Mouse (Mus musculus) MEL (cell line): ENCODE data around the gene Dnaic2. TPM values are rescaled to one million over a fixed set of nuclear protein-coding genes. Genes with fewer than 3 reads are reported as not detected.

Experiments
- DNase-seq: peaks from one replicate; pipeline ENCODE4 v3.0.0; 2011; ENCODE audit warnings: low read depth, low spot score
- H3K27ac ChIP-seq: 2 replicates; pipeline ENCODE4 v1.5.1; 2012; ENCODE audit warnings: low read depth, mild to moderate bottlenecking, control low read depth, low read length, moderate library complexity; ENCODE audit not compliant: control insufficient read depth
- H3K27me3 ChIP-seq, 2 experiments: fragments of 150-350 bp in 1 of 2; sonication (generic) in 1 of 2; 2 replicates each; pipeline ENCODE4 v1.6.1; 2012; ENCODE audit warnings: low read length in 2 of 2, mild to moderate bottlenecking in 2 of 2, improper control_type of control experiment in 1 of 2, moderate library complexity in 1 of 2; ENCODE audit not compliant: insufficient read depth in 2 of 2, control insufficient read depth in 1 of 2
- H3K36me3 ChIP-seq, 2 experiments: 2 replicates each; pipeline ENCODE4 v1.6.1; 2012 to 2014; ENCODE audit warnings: low read length in 2 of 2, improper control_type of control experiment in 1 of 2, inconsistent platforms in 1 of 2, mild to moderate bottlenecking in 1 of 2; ENCODE audit not compliant: insufficient read depth in 2 of 2, control insufficient read depth in 1 of 2
- H3K4me1 ChIP-seq, 2 experiments: fragments of 150-350 bp in 1 of 2; sonication (generic) in 1 of 2; 2 replicates each; pipeline ENCODE4 v1.6.1; 2012; ENCODE audit warnings: low read length in 2 of 2, improper control_type of control experiment in 1 of 2, mild to moderate bottlenecking in 1 of 2; ENCODE audit not compliant: insufficient read depth in 2 of 2, control insufficient read depth in 1 of 2
- H3K4me3 ChIP-seq, 2 experiments: fragments of 150-350 bp in 1 of 2; sonication (generic) in 1 of 2; 2 replicates each; pipeline ENCODE4 v1.5.1; 2012; ENCODE audit warnings: low read depth in 2 of 2, low read length in 2 of 2, mild to moderate bottlenecking in 2 of 2, moderate library complexity in 2 of 2, control low read depth in 1 of 2, improper control_type of control experiment in 1 of 2; ENCODE audit not compliant: control insufficient read depth in 1 of 2, insufficient read depth in 1 of 2
- H3K79me2 ChIP-seq: 2 replicates; pipeline ENCODE4 v1.6.1; 2012; ENCODE audit warnings: mild to moderate bottlenecking, low read length, moderate library complexity; ENCODE audit not compliant: control insufficient read depth, poor library complexity, insufficient read depth
- H3K9ac ChIP-seq: 2 replicates; pipeline ENCODE4 v1.6.1; 2012; ENCODE audit warnings: low read depth, mild to moderate bottlenecking, control low read depth, low read length, moderate library complexity; ENCODE audit not compliant: control insufficient read depth, poor library complexity, severe bottlenecking
- H3K9me3 ChIP-seq: fragments of 150-350 bp; sonication (generic); replicated peaks from 2 replicates; pipeline ENCODE4 v1.6.1; 2012; ENCODE audit warnings: mild to moderate bottlenecking, low read length, improper control_type of control experiment, moderate library complexity; ENCODE audit not compliant: insufficient read depth
- BHLHE40 ChIP-seq: IDR thresholded peaks from 2 replicates; pipeline ENCODE4 v1.6.1; 2012; ENCODE audit warnings: low read depth, mild to moderate bottlenecking, inconsistent platforms, low read length, improper control_type of control experiment, borderline replicate concordance
- CHD2 ChIP-seq: IDR thresholded peaks from 2 replicates; pipeline ENCODE4 v1.6.1; 2011; ENCODE audit warnings: low read length, improper control_type of control experiment
- CTCF ChIP-seq, 3 experiments: IDR thresholded peaks in 2 of 3; conservative IDR thresholded peaks in 1 of 3; 2 replicates each; pipeline ENCODE4 v1.5.1; 2011 to 2012; ENCODE audit warnings: low read length in 3 of 3, low read depth in 2 of 3, mild to moderate bottlenecking in 2 of 3, improper control_type of control experiment in 1 of 3, inconsistent platforms in 1 of 3, mixed read lengths in 1 of 3, moderate library complexity in 1 of 3; ENCODE audit not compliant: control insufficient read depth in 1 of 3, insufficient read depth in 1 of 3, poor library complexity in 1 of 3, severe bottlenecking in 1 of 3
- ELF1 ChIP-seq: IDR thresholded peaks from 2 replicates; pipeline ENCODE4 v1.6.1; 2014; ENCODE audit warnings: low read depth, mild to moderate bottlenecking, inconsistent platforms, low read length, improper control_type of control experiment, moderate library complexity
- ETS1 ChIP-seq: IDR thresholded peaks from 2 replicates; pipeline ENCODE4 v1.6.1; 2012; ENCODE audit warnings: low read depth, mild to moderate bottlenecking, inconsistent platforms, low read length, improper control_type of control experiment, moderate library complexity
- GATA1 ChIP-seq: IDR thresholded peaks from 2 replicates; pipeline ENCODE4 v1.6.1; 2011; ENCODE audit warnings: low read depth, low read length, improper control_type of control experiment
- HCFC1 ChIP-seq: IDR thresholded peaks from 2 replicates; pipeline ENCODE4 v1.6.1; 2012; ENCODE audit warnings: low read depth, mild to moderate bottlenecking, inconsistent platforms, low read length, improper control_type of control experiment, moderate library complexity
- JUND ChIP-seq: IDR thresholded peaks from 2 replicates; pipeline ENCODE4 v1.6.1; 2011; ENCODE audit warnings: low read depth, mild to moderate bottlenecking, improper control_type of control experiment, low read length
- MAZ ChIP-seq: IDR thresholded peaks from 2 replicates; pipeline ENCODE4 v1.6.1; 2012; ENCODE audit warnings: low read depth, mild to moderate bottlenecking, inconsistent platforms, low read length, improper control_type of control experiment
- MEF2A ChIP-seq: IDR thresholded peaks from 2 replicates; pipeline ENCODE4 v1.6.1; 2014; ENCODE audit warnings: low read depth, mild to moderate bottlenecking, inconsistent platforms, low read length, improper control_type of control experiment; ENCODE audit not compliant: poor library complexity, insufficient replicate concordance, severe bottlenecking; ENCODE audit errors: extremely low read depth
- MYC ChIP-seq: IDR thresholded peaks from 2 replicates; pipeline ENCODE4 v1.6.1; 2011; ENCODE audit warnings: low read depth, mild to moderate bottlenecking, low read length, improper control_type of control experiment, moderate library complexity
- NELFE ChIP-seq: IDR thresholded peaks from 2 replicates; pipeline ENCODE4 v1.6.1; 2011; ENCODE audit warnings: low read depth, low read length, improper control_type of control experiment
- RAD21 ChIP-seq: IDR thresholded peaks from 2 replicates; pipeline ENCODE4 v1.6.1; 2011; ENCODE audit warnings: mild to moderate bottlenecking, low read depth, low read length, improper control_type of control experiment
- SMC3 ChIP-seq: IDR thresholded peaks from 2 replicates; pipeline ENCODE4 v1.6.1; 2011; ENCODE audit warnings: low read depth, low read length, improper control_type of control experiment
- TAL1 ChIP-seq: IDR thresholded peaks from 2 replicates; pipeline ENCODE4 v1.6.1; 2012; ENCODE audit warnings: mild to moderate bottlenecking, inconsistent platforms, low read length, moderate library complexity, mixed read lengths
- polyA plus RNA-seq, 2 experiments: library from polyadenylated mRNA; stranded (reverse) in 1 of 2; unstranded in 1 of 2; fragments of >175 nt in 1 of 2; fragments of >200 nt in 1 of 2; gene quantifications; 2 replicates each; pipeline versions ENCODE4 v1.2.1 to v1.2.4; 2012; ENCODE audit warnings: low replicate concordance in 2 of 2, low read depth in 1 of 2; ENCODE audit not compliant: insufficient read length in 2 of 2, insufficient read depth in 1 of 2, missing spikeins in 1 of 2
- total RNA-seq: library from RNA; depleted of rRNA; stranded (reverse); fragments of 300-350 nt; gene quantifications from 2 replicates; pipeline ENCODE4 v1.2.3, GENCODE M21; 2012

Gene Dnaic2
- total and polyA plus RNA-seq, 3 experiments, result not detected

GRCm38 (mm10) chr11:114702311-114702995, 24.8 kb upstream of the Dnaic2 start:
- Histone ChIP-seq H3K9me3 (no peaks in the 10 kb centered on the region), H3K27ac (no peak overlapping the region), H3K9ac (no peak overlapping the region), H3K4me1 (no peaks in the 10 kb centered on the region), H3K27me3 (no peaks in the 10 kb centered on the region), H3K79me2 (no peaks in the 10 kb centered on the region), H3K36me3 (no peaks in the 10 kb centered on the region; a peak in 1 of 4 replicates)
- no peak for DNase-seq
- TF ChIP-seq TAL1, result no peak
- TF ChIP-seq, all 39 proteins: peak for 0
- no peak overlapping the region for H3K4me3 ChIP-seq

DNA sequence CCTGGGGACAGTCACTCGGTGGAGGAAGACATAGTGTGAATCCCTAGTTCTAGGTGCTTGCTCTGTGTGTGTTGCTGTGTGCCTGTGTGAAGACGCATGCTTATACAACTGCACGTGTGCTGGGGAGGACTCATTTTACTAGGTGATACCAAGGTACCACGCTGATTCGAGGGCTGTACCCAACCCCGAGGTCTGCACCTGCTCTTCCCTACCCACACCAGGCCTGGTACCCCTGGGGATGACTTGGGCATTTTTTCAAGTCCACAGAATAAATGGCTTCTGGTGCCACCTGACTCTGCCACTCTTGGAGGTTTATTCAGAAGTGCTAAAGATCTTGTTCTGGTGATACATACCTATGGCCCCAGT, 24.2 kb upstream of the Dnaic2 start:
- no peaks in the 10 kb centered on the region for H3K9me3 ChIP-seq
- no peak overlapping the region for H3K4me3 ChIP-seq
- H3K79me2 ChIP-seq, result no peaks in the 10 kb centered on the region
- H3K27ac ChIP-seq, result no peak overlapping the region
- DNase-seq, result no peak
- H3K27me3 ChIP-seq, result no peaks in the 10 kb centered on the region
- H3K9ac ChIP-seq, result no peak overlapping the region
- no peaks in the 10 kb centered on the region; a peak in 1 of 4 replicates for H3K36me3 ChIP-seq
- no peaks in the 10 kb centered on the region for H3K4me1 ChIP-seq
- TF ChIP-seq JUND (no peak), GATA1 (no peak), ETS1 (no peak), ELF1 (no peak), NELFE (no peak), HCFC1 (no peak), BHLHE40 (no peak), RAD21 (no peak)

- H3K36me3 ChIP-seq, result no peaks in the 10 kb centered on the region; a peak in 1 of 4 replicates
Measured at GRCm38 (mm10) chr11:114704071-114704913, 22.9 kb upstream of the Dnaic2 start.

More at GRCm38 (mm10) chr11:114704071-114704913, 22.9 kb upstream of the Dnaic2 start:
- H3K4me3 ChIP-seq, result no peak overlapping the region
- H3K27ac ChIP-seq, result no peak overlapping the region
- TF ChIP-seq MYC, result no peak
- TF ChIP-seq ETS1, result no peak
- TF ChIP-seq MAZ, result no peak
- TF ChIP-seq MEF2A, result no peak
- TF ChIP-seq CHD2, result no peak
- no peak for TF ChIP-seq CTCF (IDR thresholded peaks at IDR 0.05 in 2 of 3, conservative IDR thresholded peaks at IDR 0.05 in 1 of 3; ENCODE audit: control insufficient read depth in 1 of 3, insufficient read depth in 1 of 3, low read depth in 2 of 3, low read length in 3 of 3, poor library complexity in 1 of 3, severe bottlenecking in 1 of 3)
- TF ChIP-seq ELF1, result no peak
- no peak for TF ChIP-seq SMC3
- TF ChIP-seq HCFC1, result no peak
- no peak for DNase-seq
- H3K27me3 ChIP-seq, result no peaks in the 10 kb centered on the region
- no peaks in the 10 kb centered on the region for H3K9me3 ChIP-seq
- no peak overlapping the region for H3K9ac ChIP-seq
- H3K4me1 ChIP-seq, result no peaks in the 10 kb centered on the region
- H3K79me2 ChIP-seq, result no peaks in the 10 kb centered on the region
